Mouse (Mus musculus): ENCODE results near the gene Gm10322.

Gm10322 gene

GRCm38 (mm10) chr10:59602891-59603290 lies 13.0 kb upstream of the Gm10322 start:
- DNase-seq: no peak

DNA sequence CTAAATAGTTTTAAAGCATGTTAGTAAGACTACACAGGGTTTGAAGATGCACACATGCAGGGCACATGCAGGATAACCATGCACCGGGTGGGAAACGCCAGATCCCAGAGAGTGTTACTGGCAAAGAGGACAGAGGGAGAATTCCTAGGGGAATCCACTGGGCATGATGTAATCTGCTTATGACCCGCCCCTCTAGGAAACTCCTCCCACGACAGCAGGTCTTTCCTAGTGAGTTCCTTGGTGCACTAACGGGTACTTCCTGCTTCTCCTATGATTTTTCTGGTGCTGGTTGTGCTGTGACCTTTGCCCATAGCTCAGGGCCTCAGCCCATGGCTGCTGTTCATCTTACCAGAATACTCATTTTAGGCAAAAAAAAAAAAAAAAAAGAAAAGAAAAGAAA lies 12.0 kb upstream of the Gm10322 start:
- no peak for DNase-seq

DNA sequence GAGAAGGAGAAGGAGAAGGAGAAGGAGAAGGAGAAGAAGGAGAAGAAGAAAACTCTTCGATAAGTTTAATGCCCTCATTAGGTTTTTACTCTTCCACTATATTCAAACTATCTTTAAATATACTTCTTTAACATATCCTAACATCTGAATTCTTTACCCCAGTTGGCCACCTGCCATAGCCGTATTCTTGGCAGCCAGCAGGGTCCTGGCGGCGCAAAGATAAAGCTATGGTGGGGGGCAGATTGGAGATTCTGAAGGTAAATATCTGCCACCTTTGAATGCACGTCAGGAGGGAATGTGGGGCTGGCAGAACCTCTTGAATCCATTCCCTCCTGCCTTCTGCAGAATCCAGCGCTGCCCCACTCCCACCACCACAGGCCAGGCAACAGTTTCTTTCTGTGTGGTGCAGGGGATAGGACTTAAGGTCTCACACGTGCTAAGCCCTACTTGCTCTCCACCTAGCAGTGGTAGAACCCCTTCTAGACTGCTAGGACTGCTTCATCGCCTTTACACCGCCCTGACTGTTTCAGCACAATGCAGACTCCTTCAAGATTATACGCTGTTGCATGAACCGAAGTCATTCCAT lies 10.9 kb upstream of the Gm10322 start:
- DNase-seq: no peak

DNA sequence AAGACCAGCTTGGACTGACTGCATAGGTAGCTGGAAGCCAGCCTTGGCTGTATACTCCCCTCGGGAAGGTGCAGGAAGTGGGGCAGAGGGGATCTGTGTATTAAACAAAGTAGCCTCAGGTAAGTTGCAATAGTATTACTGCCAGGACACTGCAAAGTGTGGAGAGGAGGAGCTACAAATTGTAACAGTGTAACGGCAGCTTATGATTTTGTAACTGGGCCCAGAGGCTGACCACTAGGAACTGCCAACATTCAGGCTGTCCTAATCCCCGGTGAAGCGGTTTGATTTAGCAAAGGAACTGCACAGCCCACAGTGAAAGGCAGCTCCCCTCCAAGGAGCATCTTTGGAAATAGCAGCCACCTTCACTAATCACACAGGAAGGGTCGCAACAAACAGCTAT lies 2.6 kb upstream of the Gm10322 start:
- DNase-seq: no peak

- no peak for DNase-seq
Observed at GRCm38 (mm10) chr10:59614141-59614540, 1.7 kb upstream of the Gm10322 start.

DNA sequence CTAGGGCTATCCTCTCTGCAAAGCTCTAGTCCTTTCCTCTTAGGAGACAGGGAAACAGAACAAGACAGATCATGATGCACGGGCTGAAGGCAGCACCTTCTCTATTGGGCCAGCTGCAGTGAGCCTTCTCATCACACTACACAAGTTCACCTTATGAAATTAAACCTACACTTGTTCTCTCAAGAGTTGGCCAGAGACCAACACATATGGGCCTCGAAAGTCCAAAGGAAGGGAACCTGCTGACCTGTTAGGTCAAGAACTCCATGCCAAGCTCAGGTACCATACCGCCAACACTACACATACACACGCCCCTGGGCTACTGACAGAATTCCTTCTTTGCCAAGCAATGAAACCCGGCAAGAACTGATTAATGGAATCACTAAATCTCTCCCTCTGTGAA lies 452 bp upstream of the Gm10322 start:
- DNase-seq: no peak

DNA sequence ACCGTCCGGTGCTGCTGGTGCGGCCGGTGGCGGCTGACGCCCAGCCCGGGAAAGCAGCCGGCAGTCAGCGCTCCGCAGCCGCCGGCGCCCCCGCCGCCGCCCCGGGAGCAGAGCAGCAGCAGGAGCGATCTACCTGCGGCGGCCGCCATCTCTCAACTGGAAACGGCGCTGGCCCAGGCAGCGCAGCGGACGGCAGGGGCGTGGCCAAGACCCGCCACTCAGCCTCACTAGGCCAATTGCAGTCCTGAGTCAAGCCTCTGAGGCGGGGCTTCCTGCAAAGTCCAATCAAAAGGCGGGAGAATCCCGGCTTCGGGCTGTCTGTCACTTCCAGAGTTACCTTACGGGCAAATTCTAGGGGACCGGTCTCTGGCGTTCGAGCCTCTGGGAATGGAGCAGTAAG lies 659 bp downstream of the Gm10322 start, which contains the start of gene Mcu:
TSS of gene Mcu (minus strand) at position 171 of the 400 bp plus-strand sequence.
- peak; percentile 97 for DNase-seq

- DNase-seq: no peak
Observed at GRCm38 (mm10) chr10:59617776-59618175, 1.9 kb downstream of the Gm10322 start.

- DNase-seq: no peak
Observed at GRCm38 (mm10) chr10:59621355-59621754, 5.5 kb downstream of the Gm10322 start.

DNA sequence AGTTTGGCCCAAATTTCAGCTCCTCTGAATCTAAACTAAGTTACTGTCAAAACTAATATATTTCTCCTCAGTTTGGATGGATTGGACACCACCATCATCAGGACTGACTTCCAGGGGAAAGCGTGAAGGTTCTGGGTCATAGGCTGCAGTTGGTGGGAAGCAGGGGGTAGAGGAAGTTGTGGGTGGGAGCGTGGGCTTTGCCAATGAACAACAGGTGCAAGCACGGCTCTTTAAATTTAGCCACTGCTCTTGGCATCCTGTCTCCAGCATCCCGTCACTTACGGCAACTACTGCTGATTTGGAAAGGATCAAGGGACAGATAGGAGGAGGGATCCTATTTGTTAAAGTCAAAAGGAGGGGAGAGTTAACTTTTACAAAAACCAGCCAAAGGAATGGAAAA lies 7.6 kb downstream of the Gm10322 start:
- peak; percentile 56 for DNase-seq

DNA sequence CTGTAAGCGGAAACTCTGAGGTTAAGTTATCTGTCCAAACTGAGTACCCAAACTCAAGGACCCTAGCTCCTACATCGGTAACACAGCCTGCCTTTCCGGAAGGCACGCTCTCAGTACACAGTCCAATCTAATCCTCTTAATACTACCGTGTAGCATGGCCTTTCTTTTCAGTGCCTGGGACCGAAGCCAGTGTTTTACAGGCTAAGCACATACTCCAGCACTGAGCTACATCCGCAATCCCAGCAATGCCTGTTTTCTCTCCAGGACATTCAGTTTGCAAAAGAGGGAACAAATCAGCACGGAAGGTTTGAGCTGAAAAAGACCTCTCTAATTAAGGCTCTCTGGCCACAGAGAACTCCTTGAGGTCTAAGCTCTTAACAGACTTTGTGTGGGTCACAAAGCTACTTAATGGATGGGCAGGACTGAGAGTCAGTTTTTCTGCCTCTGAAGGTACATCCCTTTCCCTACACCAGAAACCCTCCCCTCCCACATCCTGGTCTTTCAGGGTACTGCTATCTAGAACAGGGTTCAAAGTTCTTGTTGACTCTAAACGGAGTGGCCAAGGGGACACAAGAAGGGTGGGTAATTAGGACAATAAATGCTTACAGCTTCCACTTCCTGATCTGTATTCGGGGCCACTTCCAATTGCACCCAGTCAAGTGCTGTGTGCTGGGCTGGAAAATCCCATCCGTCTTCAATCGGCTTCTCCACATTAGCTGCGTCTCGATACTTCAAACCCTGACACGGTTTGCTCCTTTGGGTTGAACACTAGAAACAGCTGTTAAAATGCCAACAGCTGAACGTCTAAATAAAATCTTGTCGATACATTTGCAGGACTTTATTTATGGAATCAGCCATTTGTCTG lies 13.0 kb downstream of the Gm10322 start:
- DNase-seq: no peak

- no peak for DNase-seq
Observed at GRCm38 (mm10) chr10:59629506-59629782, 13.6 kb downstream of the Gm10322 start.

DNA sequence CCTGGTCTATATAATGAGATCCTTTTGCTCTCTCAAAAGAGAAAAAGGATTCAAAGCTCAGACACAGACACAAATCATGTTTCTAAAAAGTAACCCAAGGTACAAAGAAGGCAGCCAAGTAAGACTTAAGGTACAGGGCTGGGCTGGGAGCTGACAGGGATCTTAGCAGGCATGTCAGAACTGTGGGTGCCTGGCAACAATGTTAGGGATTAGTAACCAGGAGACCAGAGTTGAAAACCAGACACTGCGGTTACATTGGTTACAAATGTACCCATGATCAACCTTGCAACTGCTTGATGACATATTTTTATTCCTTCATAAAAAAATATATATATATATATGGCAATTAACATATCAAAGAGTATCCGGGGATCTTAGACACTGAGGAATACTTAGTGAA lies 20.2 kb downstream of the Gm10322 start:
- no peak for DNase-seq

DNA sequence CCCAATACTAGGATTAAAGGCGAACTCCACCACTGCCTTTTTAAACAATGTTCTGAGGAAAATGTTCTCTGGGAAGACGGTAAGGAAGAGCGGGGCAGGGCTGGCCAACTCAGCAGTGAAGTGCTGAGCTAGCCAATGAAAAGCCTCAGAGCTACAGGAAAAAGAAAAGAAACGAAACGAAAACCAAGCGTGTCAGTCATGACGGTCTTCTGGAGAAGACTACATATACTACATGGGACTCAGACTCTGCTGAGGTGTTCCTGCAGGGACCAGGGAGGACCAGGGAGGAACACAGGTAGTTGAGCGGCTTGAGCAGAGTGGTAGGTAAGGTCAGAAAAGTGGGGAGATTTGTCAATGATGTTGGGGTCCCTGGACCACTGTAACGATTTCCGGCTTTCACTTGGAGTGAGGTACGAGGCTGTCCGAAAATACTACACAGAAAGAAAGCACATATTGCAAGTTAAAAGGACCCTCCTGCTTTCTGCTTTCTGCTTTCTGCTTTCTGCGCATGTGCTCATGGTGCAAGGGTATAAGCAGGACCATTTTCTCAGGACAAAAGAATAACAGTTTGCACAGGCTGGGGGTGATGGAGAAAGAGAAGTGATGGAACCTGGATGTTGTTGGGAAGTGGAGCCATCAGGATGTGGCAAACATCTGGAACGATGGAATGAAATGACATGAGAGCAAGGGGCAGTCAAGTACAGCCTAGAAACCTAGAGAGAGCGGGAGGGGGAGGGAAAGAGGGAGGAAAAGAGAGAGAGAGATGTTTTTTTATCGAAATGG lies 21.1 kb downstream of the Gm10322 start:
- DNase-seq: no peak

- no peak for DNase-seq
Observed at GRCm38 (mm10) chr10:59637596-59638124, 21.8 kb downstream of the Gm10322 start.

GRCm38 (mm10) chr10:59638576-59638975 lies 22.7 kb downstream of the Gm10322 start:
- no peak for DNase-seq

- no peak for DNase-seq
Observed at GRCm38 (mm10) chr10:59642659-59643377, 27.0 kb downstream of the Gm10322 start.

DNA sequence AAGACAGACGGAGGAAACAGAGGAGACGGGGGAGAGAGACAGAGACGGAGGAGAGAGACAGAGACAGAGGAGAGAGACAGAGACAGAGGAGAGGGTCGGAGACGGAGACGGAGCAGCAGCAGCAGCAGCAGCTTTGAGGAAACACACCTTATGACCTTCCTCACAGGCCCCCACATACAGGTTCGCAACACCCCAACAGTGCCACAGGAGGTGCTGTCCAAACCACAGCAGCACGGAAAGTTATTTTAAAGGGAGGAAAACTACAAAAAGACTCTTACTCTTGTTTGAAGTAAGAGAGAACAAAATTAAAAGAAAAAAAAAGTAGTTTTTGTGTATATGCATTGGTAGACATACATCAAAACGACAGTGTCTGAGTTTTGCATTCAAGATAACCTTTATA lies 27.8 kb downstream of the Gm10322 start:
- DNase-seq: no peak

- no peak for DNase-seq
Observed at GRCm38 (mm10) chr10:59644710-59645109, 28.8 kb downstream of the Gm10322 start.

GRCm38 (mm10) chr10:59645153-59645552 lies 29.3 kb downstream of the Gm10322 start:
- DNase-seq: no peak

DNA sequence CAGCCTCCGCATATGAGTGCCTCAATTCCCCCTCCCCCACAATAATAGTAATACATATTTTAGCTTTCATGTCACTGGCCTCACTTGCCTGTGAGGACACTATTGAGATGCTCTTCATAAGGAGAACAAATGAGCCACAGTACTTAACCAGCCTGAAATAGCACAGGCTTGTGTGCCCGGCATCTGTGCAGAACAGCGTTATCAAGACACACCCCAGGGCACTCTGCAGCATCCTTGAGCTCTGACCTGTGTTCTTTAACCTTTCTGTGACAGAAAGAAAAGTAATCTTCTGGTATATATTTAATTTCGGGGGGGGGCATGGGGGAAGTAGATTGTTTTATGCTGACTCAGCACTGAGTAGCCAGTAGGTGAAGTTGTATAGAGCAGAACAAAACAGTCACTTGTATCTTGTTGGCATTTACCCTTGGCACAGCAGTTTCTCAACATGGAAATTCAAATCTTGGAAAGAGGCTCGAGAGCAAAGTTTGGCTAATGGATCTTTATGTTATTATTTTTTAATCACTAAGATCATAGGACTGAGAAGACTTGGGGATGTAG lies 31.0 kb downstream of the Gm10322 start:
- no peak for DNase-seq

DNA sequence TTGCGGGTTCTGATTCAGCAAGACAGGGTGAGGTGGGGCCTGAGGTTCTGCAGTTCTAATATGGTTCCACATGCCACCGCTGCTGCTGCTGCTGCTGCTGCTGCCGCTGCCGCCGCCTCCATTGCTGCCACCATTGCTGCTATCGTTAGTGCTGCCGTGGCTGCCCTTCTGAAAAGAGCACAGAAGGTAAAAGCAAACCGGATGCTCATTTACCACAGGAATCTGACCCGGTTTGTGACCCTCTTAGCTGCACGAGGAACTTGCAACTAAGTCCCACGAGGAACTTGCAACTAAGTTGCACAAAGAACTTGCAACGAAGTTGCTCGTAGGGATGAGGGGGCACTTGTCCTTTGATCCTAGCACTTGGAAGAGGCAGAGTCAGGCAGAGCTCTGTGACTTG lies 40.9 kb downstream of the Gm10322 start:
- peak; percentile 10 for DNase-seq

DNA sequence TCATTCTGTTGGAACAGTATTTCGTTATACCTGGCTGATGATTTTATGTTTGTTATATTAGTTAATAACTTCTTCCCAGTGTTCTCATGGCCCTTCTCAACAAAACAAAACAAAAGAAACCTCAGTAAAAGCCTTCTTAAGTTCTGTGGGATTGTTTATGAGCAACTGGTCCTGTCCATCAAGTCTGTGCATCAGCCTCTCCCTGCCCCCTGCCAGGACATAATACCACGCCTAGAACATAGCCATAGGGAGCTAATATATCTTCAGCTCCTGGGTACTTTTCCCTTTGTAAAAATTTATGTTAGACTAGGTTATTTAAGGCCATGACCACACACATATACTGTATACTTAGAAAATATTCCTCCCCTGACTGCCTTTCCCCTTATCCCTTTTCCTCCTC lies 48.9 kb downstream of the Gm10322 start:
- no peak for DNase-seq
